Mouse (Mus musculus): Measurements from ENCODE around the gene Zc3h10. TPM values are rescaled to one million over a fixed set of nuclear protein-coding genes. Genes with fewer than 3 reads are reported as not detected.
"Not testable (repeated sequence)": the region's sequence is repeated elsewhere in the genome, so short reads cannot be mapped to it uniquely, and the experiment has no call there.

The Zc3h10 gene
- polyA plus RNA-seq, 1 experiment = 15.2 TPM

DNA sequence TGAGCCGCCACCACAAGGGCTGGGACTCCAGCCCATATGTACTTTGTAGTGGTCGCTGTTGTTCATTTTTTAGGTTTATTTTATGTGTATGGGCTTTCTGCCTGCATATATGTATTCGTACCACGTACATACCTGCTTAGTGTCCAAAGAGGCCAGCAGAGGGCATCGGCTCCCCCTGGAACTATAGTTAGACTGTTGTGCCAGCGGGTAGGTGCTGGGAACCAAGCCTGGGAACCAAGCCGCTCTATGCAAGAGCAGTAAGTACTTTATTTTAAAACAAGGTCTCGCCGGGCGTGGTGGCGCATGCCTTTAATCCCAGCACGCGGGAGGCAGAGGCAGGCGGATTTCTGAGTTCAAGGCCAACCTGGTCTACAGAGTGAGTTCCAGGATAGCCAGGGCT lies 41.6 kb downstream of the Zc3h10 start:
- TF ChIP-seq CTCF (IDR thresholded peaks at IDR 0.05; ENCODE audit: extremely low read depth, insufficient read length, insufficient replicate concordance, low read depth, low read length) = no peak
- TF ChIP-seq POLR2A (IDR thresholded peaks at IDR 0.05; ENCODE audit: low read depth, low read length) = no peak
- no peak overlapping the region for H3K27ac ChIP-seq (ENCODE audit: insufficient read depth, low read depth, low read length)
- WGBS = 98% methylated on average over 14 of the region's 14 CpGs

DNA sequence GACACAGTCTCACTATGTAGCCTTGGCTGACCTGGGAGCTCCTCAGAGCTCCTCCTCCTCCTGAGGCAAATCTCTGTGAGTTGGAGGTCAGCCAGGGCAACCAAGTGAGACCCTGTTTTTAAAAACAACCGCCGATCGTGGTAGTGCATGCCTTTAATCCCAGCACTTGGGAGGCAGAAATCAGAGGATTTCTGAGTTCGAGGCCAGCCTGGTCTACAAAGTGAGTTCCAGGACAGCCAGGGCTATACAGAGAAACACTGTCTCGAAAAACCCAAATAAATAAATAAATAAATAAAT lies 42.3 kb downstream of the Zc3h10 start:
- WGBS = 81% methylated on average over 5 of the region's 5 CpGs
- not testable (repeated sequence) for H3K27ac ChIP-seq (ENCODE audit: insufficient read depth, low read depth, low read length); H3K27me3 ChIP-seq (ENCODE audit: control insufficient read depth, insufficient read depth, low read length); H3K36me3 ChIP-seq (ENCODE audit: control insufficient read depth, insufficient read depth, low read length); H3K4me3 ChIP-seq (ENCODE audit: low read depth, low read length)
- H3K4me1 ChIP-seq (ENCODE audit: control insufficient read depth, insufficient read depth, insufficient read length, low read length) = peaks cover 13% of the 10 kb centered on the region

More for the DNA sequence above, 41.6 kb downstream of the Zc3h10 start:
- Histone ChIP-seq H3K4me1 (ENCODE audit: control insufficient read depth, insufficient read depth, insufficient read length, low read length) (peaks cover 13% of the 10 kb centered on the region), H3K4me3 (ENCODE audit: low read depth, low read length) (no peak overlapping the region), H3K27me3 (ENCODE audit: control insufficient read depth, insufficient read depth, low read length) (no peaks in the 10 kb centered on the region), H3K36me3 (ENCODE audit: control insufficient read depth, insufficient read depth, low read length) (peaks cover 7% of the 10 kb centered on the region)

GRCm38 (mm10) chr10:128504641-128505370 lies 42.8 kb downstream of the Zc3h10 start:
- Histone ChIP-seq H3K27ac (ENCODE audit: insufficient read depth, low read depth, low read length) (peak overlapping the region; percentile 5; the same call in 1 of the 2 replicates), H3K4me3 (ENCODE audit: low read depth, low read length) (no peak overlapping the region), H3K4me1 (ENCODE audit: control insufficient read depth, insufficient read depth, insufficient read length, low read length) (peaks cover 13% of the 10 kb centered on the region), H3K27me3 (ENCODE audit: control insufficient read depth, insufficient read depth, low read length) (no peaks in the 10 kb centered on the region), H3K36me3 (ENCODE audit: control insufficient read depth, insufficient read depth, low read length) (0 out of 2 replicates have a peak, but pooled peaks cover under 1% of the 10 kb centered on the region)
- WGBS = 36% methylated on average over 9 of the region's 9 CpGs
- TF ChIP-seq CTCF (IDR thresholded peaks at IDR 0.05; ENCODE audit: extremely low read depth, insufficient read length, insufficient replicate concordance, low read depth, low read length) (no peak), POLR2A (IDR thresholded peaks at IDR 0.05; ENCODE audit: low read depth, low read length) (no peak)

- H3K27ac ChIP-seq (ENCODE audit: insufficient read depth, low read depth, low read length) = 0 out of 2 replicates have a peak overlapping the region, but pooled peaks have one; percentile 5
- H3K36me3 ChIP-seq (ENCODE audit: control insufficient read depth, insufficient read depth, low read length) = no peaks in the 10 kb centered on the region
- peaks cover 13% of the 10 kb centered on the region for H3K4me1 ChIP-seq (ENCODE audit: control insufficient read depth, insufficient read depth, insufficient read length, low read length)
- TF ChIP-seq CTCF (IDR thresholded peaks at IDR 0.05; ENCODE audit: extremely low read depth, insufficient read length, insufficient replicate concordance, low read depth, low read length) (no peak), POLR2A (IDR thresholded peaks at IDR 0.05; ENCODE audit: low read depth, low read length) (no peak)
- 28% methylated on average over 3 of the region's 3 CpGs for WGBS
- no peaks in the 10 kb centered on the region for H3K27me3 ChIP-seq (ENCODE audit: control insufficient read depth, insufficient read depth, low read length)
- H3K4me3 ChIP-seq (ENCODE audit: low read depth, low read length) = no peak overlapping the region
Observed at GRCm38 (mm10) chr10:128504012-128504411, 43.6 kb downstream of the Zc3h10 start.

- H3K27ac ChIP-seq (ENCODE audit: insufficient read depth, low read depth, low read length) = no peak overlapping the region
- H3K36me3 ChIP-seq (ENCODE audit: control insufficient read depth, insufficient read depth, low read length) = no peaks in the 10 kb centered on the region
- WGBS = 82% methylated on average over 8 of the region's 8 CpGs
- no peak for TF ChIP-seq CTCF (IDR thresholded peaks at IDR 0.05; ENCODE audit: extremely low read depth, insufficient read length, insufficient replicate concordance, low read depth, low read length)
- TF ChIP-seq POLR2A (IDR thresholded peaks at IDR 0.05; ENCODE audit: low read depth, low read length) = no peak
- H3K4me1 ChIP-seq (ENCODE audit: control insufficient read depth, insufficient read depth, insufficient read length, low read length) = peaks cover 13% of the 10 kb centered on the region
- no peaks in the 10 kb centered on the region for H3K27me3 ChIP-seq (ENCODE audit: control insufficient read depth, insufficient read depth, low read length)
- no peak overlapping the region for H3K4me3 ChIP-seq (ENCODE audit: low read depth, low read length)
Observed at GRCm38 (mm10) chr10:128503532-128503931, 44.0 kb downstream of the Zc3h10 start.

DNA sequence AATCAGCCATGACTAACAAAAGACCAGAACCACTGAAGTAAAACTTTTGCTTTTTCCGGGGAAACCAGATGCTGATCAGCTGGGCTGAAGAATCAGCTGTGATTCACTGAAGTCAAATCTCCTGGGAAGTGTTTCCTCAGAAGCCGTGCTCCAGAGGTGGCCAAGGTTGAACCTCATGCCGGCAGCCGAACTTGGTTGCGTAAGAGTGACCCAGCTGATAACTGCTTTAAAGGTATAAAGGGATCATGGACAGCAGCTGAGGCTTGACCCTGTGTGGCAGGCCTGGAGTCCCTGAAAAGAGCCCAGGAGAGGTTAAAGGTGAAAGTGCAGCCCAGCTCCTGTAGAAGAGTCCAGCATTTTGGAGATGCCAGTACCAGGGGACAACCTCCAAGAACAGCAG lies 45.2 kb downstream of the Zc3h10 start:
- no peak overlapping the region for H3K4me3 ChIP-seq (ENCODE audit: low read depth, low read length)
- H3K27me3 ChIP-seq (ENCODE audit: control insufficient read depth, insufficient read depth, low read length) = no peaks in the 10 kb centered on the region
- 20% methylated on average over 5 of the region's 5 CpGs for WGBS
- no peaks in the 10 kb centered on the region for H3K36me3 ChIP-seq (ENCODE audit: control insufficient read depth, insufficient read depth, low read length)
- peak overlapping the region; percentile 66 for H3K27ac ChIP-seq (ENCODE audit: insufficient read depth, low read depth, low read length)
- TF ChIP-seq POLR2A (IDR thresholded peaks at IDR 0.05; ENCODE audit: low read depth, low read length) = no peak
- no peak for TF ChIP-seq CTCF (IDR thresholded peaks at IDR 0.05; ENCODE audit: extremely low read depth, insufficient read length, insufficient replicate concordance, low read depth, low read length)
- peaks cover 13% of the 10 kb centered on the region for H3K4me1 ChIP-seq (ENCODE audit: control insufficient read depth, insufficient read depth, insufficient read length, low read length)

- Histone ChIP-seq H3K27ac (ENCODE audit: insufficient read depth, low read depth, low read length) (peak overlapping the region; percentile 93), H3K4me3 (ENCODE audit: low read depth, low read length) (peak overlapping the region; percentile 95), H3K27me3 (ENCODE audit: control insufficient read depth, insufficient read depth, low read length) (no peaks in the 10 kb centered on the region), H3K36me3 (ENCODE audit: control insufficient read depth, insufficient read depth, low read length) (no peaks in the 10 kb centered on the region), H3K4me1 (ENCODE audit: control insufficient read depth, insufficient read depth, insufficient read length, low read length) (peaks cover 14% of the 10 kb centered on the region)
- under 1% methylated on average over 21 of the region's 21 CpGs for WGBS
- no peak for TF ChIP-seq POLR2A (IDR thresholded peaks at IDR 0.05; ENCODE audit: low read depth, low read length)
- no peak for TF ChIP-seq CTCF (IDR thresholded peaks at IDR 0.05; ENCODE audit: extremely low read depth, insufficient read length, insufficient replicate concordance, low read depth, low read length)
Observed at GRCm38 (mm10) chr10:128499116-128499671, 48.4 kb downstream of the Zc3h10 start.

Data from small intestine, adult 2 months (tissue).